Mouse (Mus musculus): ENCODE results near the gene Cst6.
"Not testable (repeated sequence)": the region's sequence is repeated elsewhere in the genome, so short reads cannot be mapped to it uniquely, and the experiment has no call there.

The Cst6 gene

DNA sequence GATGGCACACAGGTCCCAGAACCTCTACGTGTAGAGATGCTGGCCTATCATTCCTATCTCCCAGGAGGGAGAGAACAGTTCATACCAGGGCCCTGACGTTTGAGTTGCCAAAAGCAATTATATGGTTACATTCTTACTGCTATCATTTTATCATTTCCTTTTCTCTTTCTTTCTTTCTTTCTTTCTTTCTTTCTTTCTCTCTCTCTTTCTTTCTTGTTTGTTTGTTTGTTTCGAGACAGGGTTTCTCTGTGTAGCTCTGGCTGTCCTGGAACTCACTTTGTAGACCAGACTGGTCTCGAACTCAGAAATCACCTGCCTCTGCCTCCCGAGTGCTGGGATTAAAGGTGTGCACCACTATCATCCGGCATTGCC, at the start of gene Cst6:
Cst6 (minus strand) TSS at position 73 of the 372 bp plus-strand sequence.
- not testable (repeated sequence) for DNase-seq (ENCODE audit: low read depth, low spot score)

DNA sequence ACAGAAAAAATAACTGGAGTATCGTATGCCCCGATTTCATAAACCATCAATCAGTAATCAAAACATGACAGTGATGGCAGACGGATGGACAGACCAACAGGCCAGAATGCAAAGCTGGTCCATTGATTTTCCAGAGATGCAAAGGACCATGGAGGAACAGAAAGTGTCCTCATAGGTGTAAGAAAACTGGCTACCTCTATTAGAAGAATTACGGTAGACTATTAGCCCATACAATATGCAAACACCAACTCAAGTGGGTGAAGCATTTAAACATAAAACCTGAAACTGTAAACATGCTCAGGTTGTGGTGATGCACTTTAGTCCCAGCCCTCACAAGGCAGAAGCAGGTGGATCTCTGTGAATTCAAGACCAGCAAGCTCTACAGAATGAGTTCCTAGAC, 46.0 kb upstream of the Cst6 start:
- DNase-seq (ENCODE audit: low read depth, low spot score), result no peak

GRCm38 (mm10) chr19:5394168-5394567, 44.8 kb upstream of the Cst6 start:
- DNase-seq (ENCODE audit: low read depth, low spot score), result no peak

DNA sequence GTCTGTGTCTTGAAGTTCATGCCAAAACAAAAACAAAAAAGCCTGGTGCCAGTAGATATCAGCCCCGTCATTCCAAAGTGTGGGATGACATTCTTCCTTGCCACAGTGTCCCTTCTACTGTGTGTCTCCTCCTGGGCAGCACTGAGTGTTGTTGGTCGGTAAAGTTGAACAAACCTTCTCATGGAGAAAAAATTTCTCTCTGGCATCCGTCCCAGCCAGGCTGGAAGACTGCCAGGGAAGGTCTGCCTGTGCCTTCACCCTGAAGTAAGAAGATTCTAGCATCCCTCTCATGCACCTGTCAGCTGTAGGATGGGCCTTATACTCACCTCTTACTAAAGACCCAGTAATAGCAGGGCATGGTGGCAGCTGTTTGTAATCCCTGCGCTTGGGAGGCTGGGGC, 43.5 kb upstream of the Cst6 start:
- no peak for DNase-seq (ENCODE audit: low read depth, low spot score)

GRCm38 (mm10) chr19:5390416-5390815, 41.0 kb upstream of the Cst6 start:
- DNase-seq (ENCODE audit: low read depth, low spot score), result no peak

- no peak for DNase-seq (ENCODE audit: low read depth, low spot score)
Observed at GRCm38 (mm10) chr19:5389647-5390046, 40.3 kb upstream of the Cst6 start.

- DNase-seq (ENCODE audit: low read depth, low spot score), result peak; percentile 95
Observed at GRCm38 (mm10) chr19:5388588-5389242, 39.3 kb upstream of the Cst6 start, which contains the start of gene Sart1. TSS of gene Sart1 (minus strand) at chr19:5388703.

GRCm38 (mm10) chr19:5388011-5388441, 38.7 kb upstream of the Cst6 start:
- no peak for DNase-seq (ENCODE audit: low read depth, low spot score)

GRCm38 (mm10) chr19:5384715-5385114, 35.3 kb upstream of the Cst6 start:
- no peak for DNase-seq (ENCODE audit: low read depth, low spot score)

- no peak for DNase-seq (ENCODE audit: low read depth, low spot score)
Observed at GRCm38 (mm10) chr19:5383326-5383725, 34.0 kb upstream of the Cst6 start.

DNA sequence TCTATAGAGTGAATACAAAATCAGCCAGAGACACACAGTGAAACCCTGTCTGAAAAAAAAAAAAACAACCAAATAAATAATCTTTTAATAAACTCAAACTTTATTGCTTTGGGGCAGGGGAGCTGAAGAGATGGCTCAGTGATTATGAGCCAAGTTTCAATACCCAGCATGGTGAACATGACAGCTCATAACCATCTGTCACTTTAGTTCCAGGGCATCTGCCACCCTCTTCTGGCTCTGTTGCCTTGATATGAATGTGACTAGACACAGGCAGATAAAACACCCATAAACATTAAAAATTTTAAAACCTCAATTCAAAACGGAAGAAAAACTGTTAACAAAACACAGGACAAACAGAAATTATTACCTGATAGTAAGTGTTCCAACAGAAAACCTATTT, 28.1 kb upstream of the Cst6 start:
- DNase-seq (ENCODE audit: low read depth, low spot score), result no peak

- no peak for DNase-seq (ENCODE audit: low read depth, low spot score)
Observed at GRCm38 (mm10) chr19:5374748-5375147, 25.4 kb upstream of the Cst6 start.

DNA sequence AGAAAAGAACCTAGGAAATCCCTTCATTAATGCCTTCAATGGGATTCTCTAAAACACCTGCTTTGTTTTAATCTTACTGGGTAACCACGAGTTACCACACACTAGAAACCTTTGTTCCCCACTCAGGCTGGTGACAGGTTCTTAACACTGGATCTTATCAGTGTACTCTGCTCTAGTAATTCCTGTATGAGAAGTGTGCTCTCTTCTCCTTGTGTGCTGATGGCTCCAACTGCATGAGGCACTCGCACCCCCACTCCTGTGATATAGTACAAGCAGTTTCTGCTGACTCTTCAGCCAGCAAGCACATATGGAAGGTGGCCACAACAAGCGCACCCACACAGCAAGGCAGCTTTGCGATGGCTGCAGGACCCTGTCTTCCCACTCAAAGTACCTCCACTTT, 24.8 kb upstream of the Cst6 start:
- no peak for DNase-seq (ENCODE audit: low read depth, low spot score)

DNA sequence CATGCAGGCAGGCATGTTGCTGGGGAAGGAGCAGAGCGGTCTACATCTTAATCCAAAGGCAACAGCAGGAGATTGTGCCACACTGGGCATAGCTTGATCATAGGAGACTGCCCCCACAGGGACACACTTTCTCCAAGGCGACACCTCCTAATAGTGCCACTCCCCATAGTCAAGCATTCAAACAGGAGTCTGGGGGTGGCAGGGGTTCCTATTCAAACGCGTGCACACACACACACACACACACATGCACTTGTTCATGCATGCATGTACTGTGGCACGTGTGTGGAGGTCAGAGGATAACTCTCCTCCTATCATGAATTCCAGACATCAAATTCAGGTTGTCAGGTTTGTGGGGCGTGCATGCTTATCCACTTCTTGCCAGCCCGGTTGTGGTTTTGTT, 23.4 kb upstream of the Cst6 start:
- DNase-seq (ENCODE audit: low read depth, low spot score), result no peak

DNA sequence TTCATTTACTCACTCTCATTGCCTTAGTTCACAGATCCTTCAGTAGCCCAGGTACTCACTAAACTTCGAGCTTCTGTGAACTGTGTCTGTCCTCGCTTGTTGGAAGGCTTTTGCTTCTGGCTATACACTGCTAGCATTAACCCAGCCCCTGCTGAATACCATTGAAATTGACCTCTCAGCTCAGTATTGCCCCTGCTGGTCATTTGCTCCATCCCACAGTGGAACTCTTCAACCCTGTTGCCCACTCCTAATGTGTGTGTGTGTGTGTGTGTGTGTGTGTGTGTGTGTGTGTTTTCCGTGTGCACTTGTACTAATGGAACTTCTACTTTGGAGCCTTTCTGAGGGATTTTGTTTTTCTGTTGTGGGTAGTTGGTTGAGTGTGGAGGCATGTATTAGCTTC, 21.6 kb upstream of the Cst6 start:
- DNase-seq (ENCODE audit: low read depth, low spot score), result no peak

GRCm38 (mm10) chr19:5367455-5367854, 18.1 kb upstream of the Cst6 start:
- no peak for DNase-seq (ENCODE audit: low read depth, low spot score)

DNA sequence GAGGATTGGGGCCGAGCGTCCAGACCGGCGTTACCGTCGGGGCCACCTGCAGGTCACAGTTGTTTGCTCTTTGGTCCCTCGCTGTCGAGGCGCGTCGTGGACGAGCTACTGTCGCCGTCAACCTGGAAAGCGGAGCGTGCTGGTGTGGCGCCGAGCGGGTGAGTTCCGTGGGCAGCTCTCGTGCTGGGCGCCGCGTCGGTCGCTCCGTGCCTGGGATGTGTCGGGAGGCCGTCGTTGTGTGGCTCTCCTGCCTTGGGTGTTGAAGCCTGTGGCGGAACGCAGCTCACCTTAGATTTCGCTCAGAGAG, 17.6 kb upstream of the Cst6 start, which contains the start of gene Banf1:
Banf1 (minus strand) TSS at position 116 of the 307 bp plus-strand sequence.
- DNase-seq (ENCODE audit: low read depth, low spot score), result no peak

GRCm38 (mm10) chr19:5366175-5367052, 17.0 kb upstream of the Cst6 start, which contains the start of gene Eif1ad:
TSS of gene Eif1ad (plus strand) at chr19:5366741.
- DNase-seq (ENCODE audit: low read depth, low spot score), result peak; percentile 97

DNA sequence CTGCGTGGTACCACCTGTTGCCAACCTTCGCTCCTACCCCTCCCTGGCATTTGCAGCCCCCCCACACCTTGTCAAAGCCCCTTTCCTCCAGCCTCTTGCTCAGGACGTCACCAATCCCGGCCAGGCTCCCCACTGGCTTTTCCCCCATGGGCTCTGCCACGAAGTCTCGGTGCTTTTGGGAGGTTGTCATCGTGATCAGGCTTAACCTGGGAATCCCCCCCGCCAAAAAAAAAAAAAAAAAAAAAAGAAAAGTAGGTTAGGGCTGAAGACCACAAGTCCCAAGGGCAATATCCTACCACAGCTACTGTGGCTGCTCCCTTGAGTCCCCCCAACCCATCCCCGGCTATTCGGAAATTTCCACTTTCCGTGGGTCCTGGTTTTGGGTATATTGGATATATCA, 16.4 kb upstream of the Cst6 start:
- no peak for DNase-seq (ENCODE audit: low read depth, low spot score)

GRCm38 (mm10) chr19:5364124-5364523, 14.8 kb upstream of the Cst6 start:
- no peak for DNase-seq (ENCODE audit: low read depth, low spot score)

DNA sequence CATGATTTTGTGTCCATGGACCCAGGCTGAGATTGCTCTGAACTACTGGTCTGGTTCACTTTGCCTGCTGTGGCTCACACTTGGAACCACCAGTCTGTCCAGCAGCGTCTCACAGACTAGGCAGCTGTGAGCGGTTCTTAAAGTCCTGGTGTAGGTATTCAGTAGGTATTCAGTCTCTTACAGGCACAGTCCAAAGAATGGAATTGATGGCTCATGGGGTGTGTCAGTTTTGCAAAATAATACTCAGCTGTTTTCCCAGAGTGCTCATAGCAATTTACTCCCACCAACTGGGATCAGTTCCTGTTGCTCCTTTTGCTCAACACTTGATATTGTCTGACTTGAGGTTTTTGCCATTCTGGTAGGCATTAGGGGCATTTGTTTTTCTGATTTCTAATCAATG, 12.8 kb upstream of the Cst6 start:
- DNase-seq (ENCODE audit: low read depth, low spot score), result no peak

GRCm38 (mm10) chr19:5356080-5356479, 6.7 kb upstream of the Cst6 start:
- no peak for DNase-seq (ENCODE audit: low read depth, low spot score)

DNA sequence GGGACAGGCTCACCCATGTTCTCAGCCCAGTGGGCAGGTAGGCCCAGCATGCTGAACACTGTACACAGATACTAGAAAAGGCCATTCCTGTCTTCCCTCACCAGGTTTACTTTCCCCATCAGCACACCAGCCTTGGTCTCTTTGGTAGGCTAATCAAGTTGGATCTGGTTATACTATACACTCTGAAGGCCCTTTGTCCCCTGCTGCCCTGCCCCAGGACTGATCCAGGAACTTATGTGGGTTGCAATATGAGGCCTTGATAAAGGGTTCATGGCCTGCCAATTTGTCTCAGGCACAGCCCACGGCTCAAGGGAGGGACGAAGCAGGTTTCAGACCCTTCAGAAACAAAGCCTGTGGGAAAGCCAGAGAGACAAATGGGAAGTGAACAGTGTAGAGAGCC, 4.2 kb upstream of the Cst6 start:
- DNase-seq (ENCODE audit: low read depth, low spot score), result no peak

Measured in forelimb bud, embryonic 11.5 days (tissue).